Mouse (Mus musculus) olfactory bulb, adult 2 months (tissue): Measurements from ENCODE around the gene Trip11.

Source experiments
- CTCF ChIP-seq: fragments of 200-500 bp; IDR thresholded peaks from 2 replicates; pipeline ENCODE4 v1.5.1; 2012; ENCODE audit warnings: low read depth, mild to moderate bottlenecking, low read length, moderate library complexity; ENCODE audit not compliant: insufficient read depth
- POLR2A ChIP-seq: fragments of 200-500 bp; IDR thresholded peaks from 2 replicates; pipeline ENCODE4 v1.6.1; 2012; ENCODE audit warnings: mild to moderate bottlenecking, low read depth, low read length, moderate library complexity; ENCODE audit not compliant: insufficient read depth

DNA sequence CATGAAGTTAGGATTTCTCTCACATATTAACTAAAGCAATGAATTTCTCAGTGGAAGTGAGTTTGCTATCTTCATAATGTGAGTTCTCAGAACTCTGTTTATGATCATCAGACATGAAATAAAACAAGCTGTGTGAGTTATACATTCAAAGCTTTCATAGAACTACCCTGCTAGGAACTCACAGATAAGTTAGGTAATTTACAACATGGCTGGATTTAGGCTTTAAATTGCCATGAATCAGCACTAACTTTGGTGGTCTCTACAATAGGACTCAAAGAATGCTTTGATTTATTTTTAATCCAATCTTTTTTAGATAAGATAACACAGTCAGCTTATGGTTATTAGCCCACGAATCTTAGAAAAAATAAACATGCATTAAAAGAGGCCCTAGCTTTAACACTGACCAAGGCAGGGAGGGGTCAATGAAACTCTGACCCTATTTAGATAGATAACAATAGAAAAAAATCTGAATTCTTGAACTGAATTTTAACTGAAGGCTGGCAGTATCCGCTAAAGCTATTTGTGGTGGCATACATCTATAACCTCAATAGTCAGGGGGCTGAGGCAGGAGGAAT is 13.3 kb downstream of the Trip11 start:
- no peak for TF ChIP-seq CTCF
- no peak for TF ChIP-seq POLR2A
